Mouse (Mus musculus): Measurements from ENCODE around the gene BC051019. TPM values are rescaled to one million over a fixed set of nuclear protein-coding genes. Genes with fewer than 3 reads are reported as not detected.

Gene BC051019
- polyA plus RNA-seq, 1 experiment from 2014 or later, result 0.20 TPM

DNA sequence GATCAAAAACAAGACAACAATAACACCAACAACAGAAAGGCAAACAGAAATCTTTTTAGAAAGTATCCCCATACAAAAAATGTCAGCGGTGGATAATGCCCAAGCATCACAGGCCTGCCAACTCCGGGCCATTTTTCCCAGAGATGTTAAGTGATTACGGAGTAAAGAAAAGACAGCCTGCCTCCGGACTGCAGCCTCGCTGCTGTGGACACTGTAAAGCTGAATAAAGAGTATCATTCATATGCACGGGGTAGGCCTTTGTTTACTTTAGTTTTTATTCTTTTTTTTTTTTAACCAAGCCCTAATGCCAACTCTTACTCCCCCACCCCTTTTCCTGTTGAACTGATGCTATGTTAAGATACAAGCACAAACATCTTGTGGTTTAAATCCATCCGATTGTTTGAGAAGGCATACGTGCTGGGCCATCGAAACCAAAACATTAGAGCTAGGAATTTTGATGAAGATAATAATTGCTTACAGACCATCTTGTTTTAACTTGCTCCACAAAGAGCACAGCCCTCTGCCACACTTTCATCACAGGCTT, 37.0 kb downstream of the BC051019 start:
- no peaks in the 10 kb centered on the region for H3K9me3 ChIP-seq (ENCODE audit: control insufficient read depth, low read length)
- ATAC-seq (ENCODE audit: insufficient number of reproducible peaks, low FRiP score, low TSS enrichment, low read depth) (no peak), DNase-seq (ENCODE audit: low spot score) (no peak)
- H3K4me3 ChIP-seq (ENCODE audit: low read depth, low read length), result no peak overlapping the region
- no peak overlapping the region for H3K27ac ChIP-seq (replicated peaks; ENCODE audit: low read depth, low read length)
- 59% methylated on average over 9 of the region's 9 CpGs for WGBS
- H3K4me1 ChIP-seq (ENCODE audit: control insufficient read depth, insufficient read depth, low read length), result no peaks in the 10 kb centered on the region
- H3K36me3 ChIP-seq (ENCODE audit: control insufficient read depth, insufficient read depth, low read length), result no peaks in the 10 kb centered on the region
- no peak overlapping the region for H3K4me2 ChIP-seq (ENCODE audit: low read depth, severe bottlenecking)
- H3K9ac ChIP-seq (ENCODE audit: low read length), result no peak overlapping the region
- H3K27me3 ChIP-seq (ENCODE audit: control insufficient read depth, insufficient read depth, low read length), result no peaks in the 10 kb centered on the region

DNA sequence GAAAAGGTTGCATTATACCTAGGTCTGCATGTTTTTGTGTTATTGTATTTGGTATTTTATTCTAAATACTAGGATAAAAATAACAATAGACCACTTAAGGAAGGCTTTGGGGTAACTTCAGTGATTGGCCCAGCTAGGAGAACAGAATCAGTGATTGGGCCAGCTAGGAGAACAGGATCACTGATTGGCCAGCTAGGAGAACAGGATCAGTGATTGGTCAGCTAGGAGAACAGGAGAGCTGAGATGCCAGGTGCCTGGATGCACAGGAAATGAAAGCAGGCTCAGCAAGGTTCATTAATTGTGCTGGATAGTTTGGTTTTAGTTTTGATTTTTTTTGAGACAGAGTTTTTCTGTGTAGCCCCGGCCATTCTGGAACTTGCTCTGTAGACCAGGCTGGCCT, 42.8 kb downstream of the BC051019 start:
- H3K27ac ChIP-seq (replicated peaks; ENCODE audit: low read depth, low read length), result no peak overlapping the region
- no peak overlapping the region for H3K4me2 ChIP-seq (ENCODE audit: low read depth, severe bottlenecking)
- WGBS, result 89% methylated on average over 1 of the region's 1 CpGs
- DNase-seq (ENCODE audit: low spot score), result no peak
- no peaks in the 10 kb centered on the region for H3K9me3 ChIP-seq (ENCODE audit: control insufficient read depth, low read length)
- no peak overlapping the region for H3K9ac ChIP-seq (ENCODE audit: low read length)
- H3K27me3 ChIP-seq (ENCODE audit: control insufficient read depth, insufficient read depth, low read length), result no peaks in the 10 kb centered on the region
- no peaks in the 10 kb centered on the region for H3K4me1 ChIP-seq (ENCODE audit: control insufficient read depth, insufficient read depth, low read length)
- H3K4me3 ChIP-seq (ENCODE audit: low read depth, low read length), result no peak overlapping the region
- ATAC-seq (ENCODE audit: insufficient number of reproducible peaks, low FRiP score, low TSS enrichment, low read depth), result no peak
- H3K36me3 ChIP-seq (ENCODE audit: control insufficient read depth, insufficient read depth, low read length), result no peaks in the 10 kb centered on the region

DNA sequence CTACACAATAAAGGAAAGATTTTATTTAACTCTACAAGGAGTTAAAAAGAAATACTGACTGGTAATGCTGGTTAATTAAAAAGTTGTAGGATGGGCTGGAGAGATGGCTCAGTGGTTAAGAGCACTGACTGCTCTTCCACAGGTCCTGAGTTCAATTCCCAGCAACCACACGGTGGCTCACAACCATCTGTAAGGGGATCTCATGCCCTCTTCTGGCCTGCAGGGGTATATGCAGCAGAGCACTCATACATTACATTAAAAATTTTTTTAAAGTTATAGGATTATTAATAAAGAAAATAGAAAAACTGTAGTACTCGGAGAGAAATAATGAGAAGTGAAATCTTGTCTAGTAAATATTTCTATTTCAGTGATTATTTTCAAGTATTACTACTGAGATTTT, 43.4 kb downstream of the BC051019 start:
- DNase-seq (ENCODE audit: low spot score) (no peak), ATAC-seq (ENCODE audit: insufficient number of reproducible peaks, low FRiP score, low TSS enrichment, low read depth) (no peak)
- no peaks in the 10 kb centered on the region for H3K9me3 ChIP-seq (ENCODE audit: control insufficient read depth, low read length)
- H3K4me2 ChIP-seq (ENCODE audit: low read depth, severe bottlenecking), result no peak overlapping the region
- H3K4me1 ChIP-seq (ENCODE audit: control insufficient read depth, insufficient read depth, low read length), result no peaks in the 10 kb centered on the region
- H3K36me3 ChIP-seq (ENCODE audit: control insufficient read depth, insufficient read depth, low read length), result no peaks in the 10 kb centered on the region
- H3K27ac ChIP-seq (replicated peaks; ENCODE audit: low read depth, low read length), result no peak overlapping the region
- H3K27me3 ChIP-seq (ENCODE audit: control insufficient read depth, insufficient read depth, low read length), result no peaks in the 10 kb centered on the region
- 90% methylated on average over 2 of the region's 2 CpGs for WGBS
- H3K9ac ChIP-seq (ENCODE audit: low read length), result no peak overlapping the region
- no peak overlapping the region for H3K4me3 ChIP-seq (ENCODE audit: low read depth, low read length)

DNA sequence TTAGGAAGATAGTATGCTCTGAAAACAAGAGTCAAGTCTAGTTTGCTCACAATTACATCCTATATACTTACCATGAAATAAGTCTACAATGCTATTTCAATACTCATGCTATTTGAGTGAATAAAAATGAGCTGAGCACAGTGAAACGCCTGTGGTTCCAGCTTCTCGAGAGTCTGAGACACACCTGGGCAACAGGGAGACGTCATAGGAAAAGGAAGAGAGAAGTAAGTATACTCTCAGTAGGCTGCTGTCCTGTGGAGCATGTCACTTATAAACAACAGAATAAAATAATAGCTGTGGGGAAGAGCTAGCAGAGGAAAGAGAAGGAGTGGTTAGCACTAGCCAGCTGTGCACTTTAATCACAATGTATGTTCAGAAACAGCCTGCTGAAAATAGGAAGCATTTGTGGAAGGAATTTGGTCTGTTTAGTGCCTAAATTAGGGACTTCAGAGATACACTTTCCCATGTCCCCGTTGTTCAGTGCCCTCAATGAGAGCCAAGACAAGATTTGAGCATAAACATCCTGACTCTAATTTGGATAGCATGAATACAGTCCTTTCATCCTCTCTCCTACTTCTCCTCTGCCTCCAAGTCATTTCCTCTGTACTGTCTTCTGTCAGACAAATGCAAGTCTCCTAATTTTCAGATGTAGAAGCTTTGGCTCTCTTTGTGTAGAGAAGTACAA, 48.6 kb downstream of the BC051019 start:
- 67% methylated on average over 4 of the region's 4 CpGs for WGBS

DNA sequence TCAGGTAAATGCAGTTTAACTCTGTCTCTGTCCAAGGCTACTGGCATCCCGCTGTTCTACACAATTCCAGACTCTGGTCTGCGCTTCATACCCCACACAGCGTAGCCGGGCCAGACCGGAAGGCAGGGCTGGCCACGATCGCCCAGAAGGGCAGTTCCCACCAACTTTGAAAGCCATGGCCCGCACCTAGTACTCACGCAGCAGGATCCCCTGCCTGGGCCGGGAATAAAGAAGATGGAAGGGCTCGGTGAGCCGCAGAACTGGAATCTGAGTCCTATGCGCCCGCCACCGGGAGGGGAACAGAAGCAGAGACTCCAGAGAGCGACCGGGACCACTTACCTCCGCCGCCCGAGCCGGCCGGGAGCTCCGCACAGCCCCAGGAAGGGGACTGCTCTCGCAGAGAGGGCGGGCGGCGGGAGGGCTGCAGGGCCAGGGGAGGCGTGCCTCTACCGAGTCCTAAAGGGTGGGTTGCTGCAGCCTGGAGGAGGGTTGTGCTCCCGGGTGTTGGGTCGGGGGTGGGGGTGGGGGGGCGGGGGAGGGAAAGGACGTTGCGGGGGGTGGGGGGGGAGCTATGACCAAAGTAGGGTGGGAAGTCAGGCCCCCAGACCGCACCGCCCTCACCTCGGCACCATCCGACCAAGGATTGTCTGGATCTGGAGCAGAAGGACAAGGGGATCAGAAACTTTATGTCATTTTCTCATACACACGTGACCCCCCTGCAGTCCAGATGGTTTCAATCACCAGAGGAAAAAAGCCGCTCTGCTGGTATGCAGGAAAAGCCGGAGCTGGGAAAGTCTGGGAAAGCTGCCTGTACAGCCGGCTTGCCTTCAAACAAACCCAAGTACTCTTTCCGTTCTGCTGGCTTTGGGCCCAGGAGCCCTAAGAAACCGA, 51.8 kb downstream of the BC051019 start:
- ATAC-seq (ENCODE audit: insufficient number of reproducible peaks, low FRiP score, low TSS enrichment, low read depth), result peak; percentile 97
- no peaks in the 10 kb centered on the region for H3K9me3 ChIP-seq (ENCODE audit: control insufficient read depth, low read length)
- H3K27ac ChIP-seq (replicated peaks; ENCODE audit: low read depth, low read length), result peak overlapping the region; percentile 99
- H3K4me2 ChIP-seq (ENCODE audit: low read depth, severe bottlenecking), result peak overlapping the region; percentile 60
- WGBS, result under 1% methylated on average over 34 of the region's 44 CpGs
- H3K4me1 ChIP-seq (ENCODE audit: control insufficient read depth, insufficient read depth, low read length), result peaks cover 7% of the 10 kb centered on the region
- H3K27me3 ChIP-seq (ENCODE audit: control insufficient read depth, insufficient read depth, low read length), result no peaks in the 10 kb centered on the region
- peak; percentile 89 for DNase-seq (ENCODE audit: low spot score)
- peak overlapping the region; percentile 77 for H3K4me3 ChIP-seq (ENCODE audit: low read depth, low read length)
- no peaks in the 10 kb centered on the region for H3K36me3 ChIP-seq (ENCODE audit: control insufficient read depth, insufficient read depth, low read length)
- peak overlapping the region; percentile 95 for H3K9ac ChIP-seq (ENCODE audit: low read length)

More for the DNA sequence above, 48.6 kb downstream of the BC051019 start:
- DNase-seq (ENCODE audit: low spot score), result no peak
- Histone ChIP-seq H3K4me1 (ENCODE audit: control insufficient read depth, insufficient read depth, low read length) (peaks cover under 1% of the 10 kb centered on the region; the same call in 1 of the 2 replicates), H3K9me3 (ENCODE audit: control insufficient read depth, low read length) (no peaks in the 10 kb centered on the region), H3K9ac (ENCODE audit: low read length) (no peak overlapping the region), H3K4me2 (ENCODE audit: low read depth, severe bottlenecking) (no peak overlapping the region), H3K4me3 (ENCODE audit: low read depth, low read length) (no peak overlapping the region), H3K27ac (replicated peaks; ENCODE audit: low read depth, low read length) (no peak overlapping the region), H3K27me3 (ENCODE audit: control insufficient read depth, insufficient read depth, low read length) (no peaks in the 10 kb centered on the region), H3K36me3 (ENCODE audit: control insufficient read depth, insufficient read depth, low read length) (no peaks in the 10 kb centered on the region)
- no peak for ATAC-seq (ENCODE audit: insufficient number of reproducible peaks, low FRiP score, low TSS enrichment, low read depth)

DNA sequence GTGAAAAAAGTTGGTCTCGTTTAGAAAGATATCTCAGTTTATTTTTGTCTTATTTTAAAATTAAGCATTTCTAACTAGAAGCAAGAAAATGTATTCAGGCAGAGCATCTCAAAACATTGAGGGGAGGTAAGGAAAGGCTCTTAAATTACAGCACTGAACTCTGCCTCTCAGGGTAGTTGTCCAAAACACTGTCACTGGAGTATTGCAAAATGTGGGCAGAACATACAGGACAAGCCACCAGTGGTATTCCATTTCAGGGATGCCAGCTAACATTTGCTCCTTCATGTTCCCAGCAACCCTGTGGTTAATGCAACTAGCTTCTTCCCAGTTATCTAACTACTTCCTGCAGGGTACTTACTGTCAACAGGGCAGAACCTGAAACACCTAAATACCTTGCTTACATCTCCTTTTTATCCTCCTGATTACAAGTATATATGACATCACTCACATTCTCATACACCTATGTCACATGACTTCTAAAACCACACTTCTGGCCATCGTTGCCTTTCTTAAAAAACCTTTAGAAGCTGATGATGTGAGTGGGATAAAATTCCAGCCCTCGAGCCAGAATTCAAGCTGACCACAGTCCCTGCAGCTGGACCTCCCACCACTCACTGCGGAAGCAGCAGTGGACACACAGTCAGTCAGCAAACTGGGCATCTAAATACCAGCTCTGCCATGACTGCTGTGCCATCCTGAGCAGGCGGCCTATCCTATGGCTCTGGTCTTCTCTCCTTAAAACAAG, 54.1 kb downstream of the BC051019 start:
- Histone ChIP-seq H3K4me3 (ENCODE audit: low read depth, low read length) (no peak overlapping the region), H3K4me1 (ENCODE audit: control insufficient read depth, insufficient read depth, low read length) (peaks cover 7% of the 10 kb centered on the region), H3K9ac (ENCODE audit: low read length) (no peak overlapping the region), H3K4me2 (ENCODE audit: low read depth, severe bottlenecking) (peak overlapping the region; percentile 27; the same call in 1 of the 2 replicates), H3K27me3 (ENCODE audit: control insufficient read depth, insufficient read depth, low read length) (no peaks in the 10 kb centered on the region), H3K36me3 (ENCODE audit: control insufficient read depth, insufficient read depth, low read length) (no peaks in the 10 kb centered on the region), H3K27ac (replicated peaks; ENCODE audit: low read depth, low read length) (no peak overlapping the region), H3K9me3 (ENCODE audit: control insufficient read depth, low read length) (no peaks in the 10 kb centered on the region)
- 70% methylated on average over 5 of the region's 5 CpGs for WGBS
- DNase-seq (ENCODE audit: low spot score), result no peak
- ATAC-seq (ENCODE audit: insufficient number of reproducible peaks, low FRiP score, low TSS enrichment, low read depth), result no peak

DNA sequence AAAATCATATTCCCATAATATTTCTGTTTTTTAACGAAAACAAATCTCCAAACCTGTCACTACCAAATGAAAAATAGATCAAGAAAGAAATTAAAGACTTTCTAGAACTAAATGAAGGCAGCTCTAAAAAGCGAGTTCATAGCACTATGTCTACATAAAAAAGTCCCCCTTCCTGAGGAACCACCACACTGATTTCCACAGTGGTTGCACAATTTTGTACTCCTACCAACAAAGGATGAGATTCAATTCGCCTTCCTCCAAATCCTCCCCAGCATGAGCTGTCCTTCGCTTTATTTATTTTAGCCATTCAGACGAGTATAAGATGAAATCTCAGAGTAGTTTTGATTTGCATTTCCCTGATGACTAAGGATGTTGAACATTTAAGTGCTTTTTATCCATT, 57.0 kb downstream of the BC051019 start:
- H3K4me1 ChIP-seq (ENCODE audit: control insufficient read depth, insufficient read depth, low read length), result peaks cover 7% of the 10 kb centered on the region
- 92% methylated on average over 5 of the region's 5 CpGs for WGBS

DNA sequence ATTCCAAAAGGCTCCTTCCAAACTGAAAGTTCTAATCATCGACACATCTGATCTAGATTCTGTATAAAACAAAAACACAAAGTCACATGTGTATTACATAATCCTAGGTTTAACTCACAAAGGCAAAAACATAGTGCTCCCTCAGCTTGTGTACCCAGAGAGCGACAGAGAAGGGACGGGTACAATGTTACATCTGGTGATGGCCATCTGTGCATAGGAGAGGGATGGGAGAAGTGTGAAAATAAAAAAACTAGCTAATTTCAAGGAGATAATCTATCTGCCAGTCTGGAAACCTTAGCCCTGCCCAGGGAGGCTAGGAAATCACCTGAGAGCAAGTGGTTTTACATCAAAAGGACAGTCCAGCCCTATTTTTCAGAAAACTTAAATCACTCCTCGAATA, 61.0 kb downstream of the BC051019 start:
- H3K9me3 ChIP-seq (ENCODE audit: control insufficient read depth, low read length), result no peaks in the 10 kb centered on the region
- H3K4me3 ChIP-seq (ENCODE audit: low read depth, low read length), result no peak overlapping the region
- no peak for ATAC-seq (ENCODE audit: insufficient number of reproducible peaks, low FRiP score, low TSS enrichment, low read depth)
- WGBS, result 94% methylated on average over 4 of the region's 4 CpGs
- no peak overlapping the region for H3K27ac ChIP-seq (replicated peaks; ENCODE audit: low read depth, low read length)
- DNase-seq (ENCODE audit: low spot score), result no peak
- 0 out of 2 replicates have a peak, but pooled peaks cover 2% of the 10 kb centered on the region for H3K4me1 ChIP-seq (ENCODE audit: control insufficient read depth, insufficient read depth, low read length)
- H3K27me3 ChIP-seq (ENCODE audit: control insufficient read depth, insufficient read depth, low read length), result no peaks in the 10 kb centered on the region
- no peak overlapping the region for H3K4me2 ChIP-seq (ENCODE audit: low read depth, severe bottlenecking)
- H3K36me3 ChIP-seq (ENCODE audit: control insufficient read depth, insufficient read depth, low read length), result no peaks in the 10 kb centered on the region
- no peak overlapping the region for H3K9ac ChIP-seq (ENCODE audit: low read length)

More for the DNA sequence above, 57.0 kb downstream of the BC051019 start:
- H3K4me3 ChIP-seq (ENCODE audit: low read depth, low read length), result no peak overlapping the region
- no peaks in the 10 kb centered on the region for H3K27me3 ChIP-seq (ENCODE audit: control insufficient read depth, insufficient read depth, low read length)
- no peak overlapping the region for H3K4me2 ChIP-seq (ENCODE audit: low read depth, severe bottlenecking)
- no peaks in the 10 kb centered on the region for H3K9me3 ChIP-seq (ENCODE audit: control insufficient read depth, low read length)
- ATAC-seq (ENCODE audit: insufficient number of reproducible peaks, low FRiP score, low TSS enrichment, low read depth) (no peak), DNase-seq (ENCODE audit: low spot score) (no peak)
- H3K36me3 ChIP-seq (ENCODE audit: control insufficient read depth, insufficient read depth, low read length), result no peaks in the 10 kb centered on the region
- H3K27ac ChIP-seq (replicated peaks; ENCODE audit: low read depth, low read length), result no peak overlapping the region
- no peak overlapping the region for H3K9ac ChIP-seq (ENCODE audit: low read length)

All from limb, embryonic 11.5 days (tissue).